Mouse (Mus musculus) limb, embryonic 13.5 days (tissue): ENCODE measurements around the gene AY074887. TPM values are rescaled to one million over a fixed set of nuclear protein-coding genes. Genes with fewer than 3 reads are reported as not detected.

Experiments used
- polyA plus RNA-seq: library from polyadenylated mRNA; unstranded; fragments of >200 nt; fragmentation: Nextera tagmentation; extraction: Ambion mirVana; gene quantifications from 2 replicates; pipeline ENCODE4 v1.2.1, GENCODE M21; 2015

Gene AY074887
- polyA plus RNA-seq, 1 experiment from 2014 or later, result 1.2 TPM

Other genes starting within 250 kb of the AY074887 start
- gene Wdr61, start 216.5 kb downstream of the AY074887 start, polyA plus RNA-seq, result 156 and 174 TPM in 2 replicates
- gene Crabp1, start 186.2 kb downstream of the AY074887 start, polyA plus RNA-seq, result 572 and 589 TPM in 2 replicates
- gene Ireb2, start 87.2 kb downstream of the AY074887 start, polyA plus RNA-seq, result 34.7 and 38.7 TPM in 2 replicates
- gene Hykk, start 33.7 kb downstream of the AY074887 start, polyA plus RNA-seq, result 6.9 and 7.2 TPM in 2 replicates
- gene Psma4, start 208 bp downstream of the AY074887 start, polyA plus RNA-seq, result 314 and 323 TPM in 2 replicates
- 1.1 and 1.4 TPM in 2 replicates for gene Chrna5, start 29.9 kb upstream of the AY074887 start, polyA plus RNA-seq
- 0.05 and 0.06 TPM in 2 replicates for gene Chrna3, start 75.6 kb upstream of the AY074887 start, polyA plus RNA-seq
- gene Chrnb4, start 97.8 kb upstream of the AY074887 start, polyA plus RNA-seq, result 0.14 TPM in 2 replicates
- 39.0 and 39.3 TPM in 2 replicates for gene Ube2q2, start 197.9 kb upstream of the AY074887 start, polyA plus RNA-seq